In the genomic region with DNA sequence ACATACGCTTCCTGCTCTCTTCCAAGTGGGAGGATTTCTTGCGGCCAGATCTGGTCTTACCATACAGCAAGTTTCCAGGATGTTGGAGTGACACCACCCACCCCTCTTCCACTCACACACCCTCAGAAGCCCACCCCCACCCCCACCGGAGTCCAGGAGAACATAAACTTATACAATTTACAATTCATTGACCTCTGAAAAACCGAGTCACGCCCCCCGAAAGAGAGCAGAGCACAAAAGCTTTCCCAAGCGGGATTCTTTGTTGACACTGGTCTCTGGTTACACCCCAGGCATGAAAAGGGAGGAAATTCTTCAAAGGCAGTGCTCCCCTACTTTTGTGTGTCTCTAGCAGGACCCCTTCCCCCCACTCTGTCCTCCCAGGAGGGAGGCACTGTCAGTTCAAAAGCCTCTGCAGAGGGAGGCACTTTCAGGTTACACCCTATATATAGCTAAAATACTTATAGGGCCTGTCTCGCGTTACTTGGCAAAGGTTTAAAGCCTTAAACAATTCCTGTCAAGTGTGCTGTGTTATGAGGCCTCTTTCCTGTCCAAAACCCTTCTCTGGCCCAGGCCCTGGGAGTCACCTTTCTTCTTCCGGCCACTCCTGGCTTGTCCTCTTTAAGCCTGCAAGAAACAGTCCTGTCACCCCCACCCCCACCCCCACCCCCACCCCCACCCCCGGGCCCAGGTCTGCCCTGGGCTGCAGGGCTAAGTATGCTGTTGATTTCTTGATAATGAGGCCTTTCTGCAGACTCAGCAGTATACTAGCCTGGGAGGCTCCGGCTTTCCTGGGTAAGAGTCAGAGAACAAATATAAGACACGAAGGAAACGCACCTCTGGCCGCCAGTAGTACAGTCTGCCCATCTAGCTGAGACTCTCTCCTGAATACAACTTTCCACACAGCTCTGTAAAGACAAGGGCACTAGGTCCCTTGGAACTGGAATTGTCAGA, we compare ENCODE assay signal across 9 mouse cellular contexts.
DNase-seq lines count a peak whose midpoint lies in the region; ATAC-seq and TF ChIP-seq lines count a peak whose summit lies in the region.
"Had no signal": no experiment of that assay in that cellular context is flagged by ENCODE, and none has a peak within 500 bp of the region (broad histone marks: within the 10 kb centered on the region; RNA-seq: fewer than 3 reads in every experiment).

No protein-coding gene starts in this region.

- H3K4me3 ChIP-seq in forebrain, embryonic 10.5 days, result peak overlapping the region; percentile 30
- no peak overlapping the region for H3K4me3 ChIP-seq in forebrain, postnatal 0 days (ENCODE audit: low read depth, low read length)
- H3K4me3 ChIP-seq in limb, embryonic 10.5 days, result peak overlapping the region; percentile 15
- no peak overlapping the region for H3K4me3 ChIP-seq in neural tube, embryonic 11.5 days (ENCODE audit: low read depth, low read length)

- DNase-seq in forebrain, embryonic 10.5 days (ENCODE audit: extremely low spot score, low spot score), result peak; percentile 69
- DNase-seq in forebrain, postnatal 0 days, result no peak
- peak; percentile 29 for DNase-seq in forelimb bud, embryonic 11.5 days (ENCODE audit: low read depth, low spot score)
- DNase-seq in limb, embryonic 10.5 days (ENCODE audit: low spot score), result peak; percentile 53
- DNase-seq in neural tube, embryonic 11.5 days (ENCODE audit: low spot score), result peak; percentile 63
- no peak for DNase-seq in layer of hippocampus, adult 9-10 months (ENCODE audit: low spot score)
- DNase-seq in cerebellum, postnatal 10 days, result no peak
- DNase-seq in layer of hippocampus, adult 8-10 months (ENCODE audit: low spot score in 2 of 2), result no peak
- DNase-seq: cerebellum, adult 11 months had no signal

- H3K27ac ChIP-seq in forebrain, embryonic 10.5 days, result peak overlapping the region; percentile 87
- no peak overlapping the region for H3K27ac ChIP-seq in forebrain, postnatal 0 days (ENCODE audit: low read depth, low read length)
- peak overlapping the region; percentile 87 for H3K27ac ChIP-seq in limb, embryonic 10.5 days
- peak overlapping the region; percentile 60; the same call in 1 of the 2 replicates for H3K27ac ChIP-seq in neural tube, embryonic 11.5 days (ENCODE audit: low read depth, low read length)

- no peak for TF ChIP-seq CTCF in forebrain, postnatal 0 days (IDR thresholded peaks at IDR 0.05; ENCODE audit: low read depth)

- no peaks in the 10 kb centered on the region for H3K27me3 ChIP-seq in forebrain, embryonic 10.5 days (ENCODE audit: poor library complexity, severe bottlenecking)
- H3K27me3 ChIP-seq in forebrain, postnatal 0 days (ENCODE audit: insufficient read depth, low read length), result no peaks in the 10 kb centered on the region
- no peaks in the 10 kb centered on the region for H3K27me3 ChIP-seq in limb, embryonic 10.5 days (ENCODE audit: low read depth, poor library complexity, severe bottlenecking)
- no peaks in the 10 kb centered on the region for H3K27me3 ChIP-seq in neural tube, embryonic 11.5 days (ENCODE audit: control insufficient read depth, insufficient read depth, low read length)

- no peak overlapping the region for H3K4me2 ChIP-seq in forebrain, postnatal 0 days (ENCODE audit: low read depth)
- H3K4me2 ChIP-seq in neural tube, embryonic 11.5 days (ENCODE audit: low read depth), result peak overlapping the region; percentile 15; the same call in 1 of the 2 replicates

- WGBS in forebrain, embryonic 10.5 days, result 6% methylated on average over 15 of the region's 15 CpGs
- 14% methylated on average over 15 of the region's 15 CpGs for WGBS in forebrain, postnatal 0 days
- 11% methylated on average over 15 of the region's 15 CpGs for WGBS in limb, embryonic 10.5 days
- 3% methylated on average over 15 of the region's 15 CpGs for WGBS in neural tube, embryonic 11.5 days

- H3K36me3 ChIP-seq in forebrain, embryonic 10.5 days (replicated peaks), result no peaks in the 10 kb centered on the region
- H3K36me3 ChIP-seq in forebrain, postnatal 0 days (ENCODE audit: insufficient read depth), result no peaks in the 10 kb centered on the region
- H3K36me3 ChIP-seq in limb, embryonic 10.5 days, result no peaks in the 10 kb centered on the region
- no peaks in the 10 kb centered on the region for H3K36me3 ChIP-seq in neural tube, embryonic 11.5 days (ENCODE audit: control insufficient read depth, insufficient read depth, low read length)

- no peaks in the 10 kb centered on the region for H3K9me3 ChIP-seq in forebrain, embryonic 10.5 days
- H3K9me3 ChIP-seq in forebrain, postnatal 0 days (ENCODE audit: low read length), result no peaks in the 10 kb centered on the region
- no peaks in the 10 kb centered on the region for H3K9me3 ChIP-seq in limb, embryonic 10.5 days (replicated peaks)
- H3K9me3 ChIP-seq in neural tube, embryonic 11.5 days (ENCODE audit: control insufficient read depth, low read length), result no peaks in the 10 kb centered on the region

- peaks cover 49% of the 10 kb centered on the region for H3K4me1 ChIP-seq in forebrain, embryonic 10.5 days
- 0 out of 2 replicates have a peak, but pooled peaks cover 6% of the 10 kb centered on the region for H3K4me1 ChIP-seq in forebrain, postnatal 0 days (ENCODE audit: insufficient read depth)
- peaks cover 29% of the 10 kb centered on the region for H3K4me1 ChIP-seq in limb, embryonic 10.5 days
- peaks cover 21% of the 10 kb centered on the region for H3K4me1 ChIP-seq in neural tube, embryonic 11.5 days (ENCODE audit: control insufficient read depth, insufficient read depth, low read length)

- ATAC-seq in forebrain, postnatal 0 days, result no peak
- peak; percentile 60 for ATAC-seq in neural tube, embryonic 11.5 days (ENCODE audit: insufficient read depth, low FRiP score, low TSS enrichment)

- H3K9ac ChIP-seq in forebrain, postnatal 0 days, result no peak overlapping the region
- H3K9ac ChIP-seq in neural tube, embryonic 11.5 days (ENCODE audit: low read length), result peak overlapping the region; percentile 3

Comparison
In these comparisons a context has a peak if more than half of its experiments do, and no peak if none do; other contexts are left out.
1. DNase-seq: peak in forebrain, embryonic 10.5 days (single experiment), forelimb bud, embryonic 11.5 days (single experiment), limb, embryonic 10.5 days (single experiment) and neural tube, embryonic 11.5 days (single experiment); none in forebrain, postnatal 0 days (single experiment), layer of hippocampus, adult 9-10 months (single experiment), cerebellum, postnatal 10 days (0 of 2) and layer of hippocampus, adult 8-10 months (0 of 2).
2. H3K4me3 ChIP-seq: peak in forebrain, embryonic 10.5 days (single experiment) and limb, embryonic 10.5 days (single experiment); none in forebrain, postnatal 0 days (single experiment) and neural tube, embryonic 11.5 days (single experiment).